Mouse (Mus musculus) liver, adult 2 months (tissue): Measurements from ENCODE around the gene Syt1.

Experiments used
- CTCF ChIP-seq: fragments of 200-500 bp; IDR thresholded peaks from 2 replicates; pipeline ENCODE4 v1.5.1; 2011; ENCODE audit warnings: low read depth, low read length, control low read depth
- POLR2A ChIP-seq: fragments of 200-500 bp; IDR thresholded peaks from 2 replicates; pipeline ENCODE4 v1.6.1; 2011; ENCODE audit warnings: low read length, control low read depth; ENCODE audit not compliant: insufficient read depth; ENCODE audit errors: extremely low read depth

GRCm38 (mm10) chr10:108952182-108952581 lies 58.6 kb downstream of the Syt1 start:
- TF ChIP-seq CTCF (no peak), POLR2A (no peak)
